ENCODE assay signal across 22 mouse cellular contexts in genomic region chr10:56994969-56995368, GRCm38 (mm10).
"Had no signal": no experiment of that assay in that cellular context is flagged by ENCODE, and none has a peak within 500 bp of the region (broad histone marks: within the 10 kb centered on the region; RNA-seq: fewer than 3 reads in every experiment).

No protein-coding gene starts in this region.

- H3K4me3 ChIP-seq: liver, embryonic 15.5 days; lung, embryonic 15.5 days; megakaryocyte, embryonic 14.5 days; midbrain, embryonic 13.5 days; midbrain, embryonic 15.5 days; neural tube, embryonic 13.5 days; neural tube, embryonic 15.5 days had no signal

- H3K4me1 ChIP-seq: liver, embryonic 15.5 days; lung, embryonic 15.5 days; megakaryocyte, embryonic 14.5 days; midbrain, embryonic 13.5 days; midbrain, embryonic 15.5 days; neural tube, embryonic 13.5 days; neural tube, embryonic 15.5 days had no signal

- DNase-seq: liver, postnatal 0 days; lung, adult 2 months; lung, postnatal 14 days; lung, postnatal 36 days; retina, postnatal 1 day; right cerebral cortex, adult 18-20 months; right cerebral cortex, postnatal 25 days; right cerebral cortex, postnatal 4 days; spleen, adult 18-20 months; thymus, adult 18-20 months; thymus, postnatal 14 days; thymus, postnatal 36 days had no signal

- H3K36me3 ChIP-seq: liver, embryonic 15.5 days; lung, embryonic 15.5 days; midbrain, embryonic 13.5 days; midbrain, embryonic 15.5 days; neural tube, embryonic 13.5 days; neural tube, embryonic 15.5 days had no signal

- H3K4me2 ChIP-seq: liver, embryonic 15.5 days; lung, embryonic 15.5 days; midbrain, embryonic 11.5 days; midbrain, embryonic 13.5 days; midbrain, embryonic 15.5 days; neural tube, embryonic 13.5 days; neural tube, embryonic 15.5 days had no signal

- H3K9ac ChIP-seq: liver, embryonic 15.5 days; liver, postnatal 0 days; lung, embryonic 15.5 days; midbrain, embryonic 13.5 days; midbrain, embryonic 15.5 days; neural tube, embryonic 13.5 days; neural tube, embryonic 15.5 days had no signal

- H3K27me3 ChIP-seq: liver, embryonic 15.5 days; lung, embryonic 15.5 days; megakaryocyte, embryonic 14.5 days; midbrain, embryonic 13.5 days; midbrain, embryonic 15.5 days; neural tube, embryonic 13.5 days; neural tube, embryonic 15.5 days had no signal

- H3K27ac ChIP-seq: liver, embryonic 15.5 days; lung, embryonic 15.5 days; macrophage; midbrain, embryonic 13.5 days; midbrain, embryonic 15.5 days; neural tube, embryonic 13.5 days; neural tube, embryonic 15.5 days had no signal

- ATAC-seq: liver, postnatal 0 days; lung, postnatal 0 days; midbrain, embryonic 13.5 days; midbrain, embryonic 15.5 days had no signal

- H3K9me3 ChIP-seq: liver, embryonic 15.5 days; lung, embryonic 15.5 days; megakaryocyte, embryonic 14.5 days; midbrain, embryonic 13.5 days; midbrain, embryonic 15.5 days; neural tube, embryonic 13.5 days; neural tube, embryonic 15.5 days had no signal
